Mouse (Mus musculus): ENCODE measurements around the gene Odf3l1. TPM values are rescaled to one million over a fixed set of nuclear protein-coding genes. Genes with fewer than 3 reads are reported as not detected.

The Odf3l1 gene
- polyA plus RNA-seq, 1 experiment from 2014 or later = 0.17 TPM

DNA sequence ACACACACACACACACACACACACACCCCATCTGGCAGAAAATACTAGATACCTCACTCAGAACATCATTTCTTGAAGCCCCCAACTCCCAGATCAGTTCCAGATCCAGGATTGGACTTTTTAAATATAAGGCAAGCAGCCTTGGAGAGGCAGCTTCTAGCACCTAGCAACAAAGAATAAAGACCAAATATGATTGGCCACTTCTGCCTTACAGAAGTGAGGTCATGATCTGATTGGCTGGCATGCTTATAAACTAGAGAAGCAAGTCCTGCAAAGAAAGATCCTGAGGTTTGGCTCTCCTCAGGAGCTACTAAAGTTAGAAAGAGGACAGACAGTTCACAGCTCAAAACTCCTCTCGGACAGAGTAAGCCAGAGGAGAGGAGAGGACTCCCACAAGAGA is 53.6 kb downstream of the Odf3l1 start:
- Histone ChIP-seq H3K27me3 (peaks cover 8% of the 10 kb centered on the region), H3K36me3 (no peaks in the 10 kb centered on the region), H3K9me3 (replicated peaks) (no peaks in the 10 kb centered on the region), H3K9ac (no peak overlapping the region), H3K4me3 (replicated peaks) (no peak overlapping the region), H3K4me2 (no peak overlapping the region), H3K27ac (no peak overlapping the region), H3K4me1 (no peaks in the 10 kb centered on the region)
- WGBS = 63% methylated on average over 1 of the region's 1 CpGs
- ATAC-seq (replicated peaks; ENCODE audit: low FRiP score) = no peak

DNA sequence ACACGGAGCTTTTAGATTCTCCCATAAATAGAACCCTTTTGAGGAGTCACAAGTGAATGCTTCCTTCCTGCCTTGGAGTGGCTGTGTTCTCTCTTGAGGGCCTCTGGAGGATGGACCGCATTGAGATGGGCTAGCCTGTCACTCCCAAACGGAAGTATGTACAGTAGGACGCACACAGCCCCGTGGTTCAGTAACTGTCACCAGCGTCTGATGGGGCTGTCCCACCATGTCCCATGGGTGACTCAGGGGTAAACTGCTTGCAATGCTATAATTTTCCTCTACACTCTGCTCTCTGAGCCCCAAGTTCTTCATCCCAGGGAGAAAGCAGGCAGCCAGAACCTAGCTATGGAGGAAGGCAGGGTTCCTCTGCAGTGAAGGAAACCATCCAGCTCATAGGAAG is 56.5 kb downstream of the Odf3l1 start:
- no peak for ATAC-seq (replicated peaks; ENCODE audit: low FRiP score)
- Histone ChIP-seq H3K27ac (no peak overlapping the region), H3K4me2 (no peak overlapping the region), H3K9me3 (replicated peaks) (no peaks in the 10 kb centered on the region), H3K4me1 (no peaks in the 10 kb centered on the region), H3K4me3 (replicated peaks) (no peak overlapping the region), H3K36me3 (no peaks in the 10 kb centered on the region), H3K27me3 (peaks cover 6% of the 10 kb centered on the region; the same call in 1 of the 2 replicates), H3K9ac (no peak overlapping the region)
- WGBS = 84% methylated on average over 6 of the region's 6 CpGs

DNA sequence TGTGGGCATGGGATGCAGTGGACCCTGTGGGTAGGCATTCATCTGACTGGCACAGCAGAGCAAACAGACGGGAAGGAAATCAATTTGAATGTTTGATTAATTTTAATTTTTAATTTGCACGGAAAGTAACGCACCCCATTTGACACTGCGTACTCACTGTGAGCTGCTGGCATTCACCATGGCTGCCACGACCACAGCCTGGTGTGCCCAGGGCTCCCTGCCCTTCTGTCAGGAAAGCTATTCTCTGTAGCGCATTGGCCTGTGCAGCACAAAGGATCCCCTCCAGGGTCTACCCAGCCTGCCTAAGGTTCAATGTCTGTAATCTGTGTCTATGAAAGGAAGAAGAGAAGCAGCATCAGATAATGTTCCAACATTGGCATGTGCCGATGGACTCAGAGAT is 61.3 kb downstream of the Odf3l1 start:
- H3K4me2 ChIP-seq = no peak overlapping the region
- ATAC-seq (replicated peaks; ENCODE audit: low FRiP score) = no peak
- no peak overlapping the region for H3K4me3 ChIP-seq (replicated peaks)
- H3K27ac ChIP-seq = no peak overlapping the region
- H3K4me1 ChIP-seq = no peaks in the 10 kb centered on the region
- peaks cover 19% of the 10 kb centered on the region for H3K27me3 ChIP-seq
- H3K9me3 ChIP-seq (replicated peaks) = no peaks in the 10 kb centered on the region
- no peak overlapping the region for H3K9ac ChIP-seq
- WGBS = 92% methylated on average over 7 of the region's 7 CpGs
- no peaks in the 10 kb centered on the region for H3K36me3 ChIP-seq

Other genes with a start within 250 kb of the Odf3l1 start
- gene Lingo1, start 68.2 kb downstream of the Odf3l1 start, polyA plus RNA-seq (2015; fragmentation: Nextera tagmentation; extraction: Ambion mirVana) = 3.2 and 4.5 TPM in 2 replicates
- gene Cspg4, start 354 bp upstream of the Odf3l1 start, polyA plus RNA-seq (2015; fragmentation: Nextera tagmentation; extraction: Ambion mirVana) = 25.0 and 26.5 TPM in 2 replicates
- gene Snx33, start 63.7 kb upstream of the Odf3l1 start, polyA plus RNA-seq (2015; fragmentation: Nextera tagmentation; extraction: Ambion mirVana) = 9.2 and 10.5 TPM in 2 replicates
- 90.8 and 93.7 TPM in 2 replicates for gene Imp3, start 72.8 kb upstream of the Odf3l1 start, polyA plus RNA-seq (2015; fragmentation: Nextera tagmentation; extraction: Ambion mirVana)
- 24.1 and 28.3 TPM in 2 replicates for gene Snupn, start 86.2 kb upstream of the Odf3l1 start, polyA plus RNA-seq (2015; fragmentation: Nextera tagmentation; extraction: Ambion mirVana)
- gene Ptpn9, start 130.2 kb upstream of the Odf3l1 start, polyA plus RNA-seq (2015; fragmentation: Nextera tagmentation; extraction: Ambion mirVana) = 22.7 and 24.2 TPM in 2 replicates
- gene Sin3a, start 207.4 kb upstream of the Odf3l1 start, polyA plus RNA-seq (2015; fragmentation: Nextera tagmentation; extraction: Ambion mirVana) = 31.8 and 36.6 TPM in 2 replicates